Mouse (Mus musculus): ENCODE measurements around the gene Fbxw11.

- TF ChIP-seq POLR2A (IDR thresholded peaks at IDR 0.05; ENCODE audit: borderline replicate concordance, low read depth, low read length) (no peak), CTCF (IDR thresholded peaks at IDR 0.05; ENCODE audit: low read depth, low read length) (no peak)
Observed at GRCm38 (mm10) chr11:32638521-32639255, 3.8 kb upstream of the Fbxw11 start.
